Comparison of ENCODE assay signal across 8 mouse cellular contexts in the genomic region with DNA sequence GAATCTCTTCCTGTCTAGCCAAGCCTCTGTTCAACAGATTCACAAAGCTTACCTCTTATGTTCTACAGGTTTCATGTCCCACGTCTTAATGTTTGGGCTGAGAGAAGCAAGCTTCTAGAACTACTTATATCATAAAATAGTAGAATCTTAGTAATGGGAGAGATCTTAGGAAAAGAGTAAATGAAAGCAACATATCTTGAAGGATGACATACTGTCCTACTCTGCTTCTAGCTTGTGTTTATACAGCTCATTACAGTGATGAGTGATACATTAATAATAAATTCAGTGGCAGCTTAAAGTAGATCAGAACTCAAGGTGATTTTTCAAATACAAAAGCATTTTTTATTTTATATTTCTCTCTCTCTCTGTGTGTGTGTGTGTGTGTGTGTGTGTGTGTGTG. TPM values are rescaled to one million over a fixed set of nuclear protein-coding genes. Genes with fewer than 3 reads are reported as not detected.
A peak's percentile ranks its signal among the peaks of the same experiment; 100 is the strongest.
DNase-seq lines count a peak whose midpoint lies in the region; ATAC-seq and TF ChIP-seq lines count a peak whose summit lies in the region.

A gene (minus strand): TSS at position 101 of the 400 bp plus-strand sequence.

- DNase-seq in forebrain, embryonic 10.5 days (ENCODE audit: extremely low spot score, low spot score), result no peak
- DNase-seq in CH12.LX (ENCODE audit: extremely low read depth), result no peak
- DNase-seq in forebrain, postnatal 0 days, result no peak
- no peak for DNase-seq in hindbrain, embryonic 14.5 days (ENCODE audit: low spot score)
- no peak for DNase-seq in right cerebral cortex, postnatal 10 days (ENCODE audit: low spot score in 2 of 2)
- no peak for DNase-seq in embryo, embryonic 9.5 days (ENCODE audit: extremely low spot score)

- 0 out of 2 replicates have a peak, but pooled peaks cover 1% of the 10 kb centered on the region for H3K79me2 ChIP-seq in CH12.LX (replicated peaks; ENCODE audit: control insufficient read depth, extremely low read depth, insufficient read depth, poor library complexity, severe bottlenecking)

- TF ChIP-seq POLR2A in CH12.LX (IDR thresholded peaks at IDR 0.05; ENCODE audit: low read depth, low read length), result no peak

- no peak within 1 kb of the TSS for H3K4me3 ChIP-seq in forebrain, embryonic 12.5 days (replicated peaks)
- H3K4me3 ChIP-seq in forebrain, embryonic 10.5 days, result no peak within 1 kb of the TSS
- no peak within 1 kb of the TSS for H3K4me3 ChIP-seq in CH12.LX (replicated peaks in 1 of 3; ENCODE audit: low read depth in 2 of 3, low read length in 2 of 3, poor library complexity in 1 of 3)
- H3K4me3 ChIP-seq in forebrain, postnatal 0 days (ENCODE audit: low read depth, low read length), result no peak within 1 kb of the TSS
- H3K4me3 ChIP-seq in hindbrain, embryonic 14.5 days (replicated peaks; ENCODE audit: low read length), result no peak within 1 kb of the TSS
- no peak within 1 kb of the TSS for H3K4me3 ChIP-seq in liver, embryonic 15.5 days (replicated peaks)

- peaks cover 4% of the 10 kb centered on the region; the same call in 1 of the 2 replicates for H3K4me1 ChIP-seq in forebrain, embryonic 12.5 days
- peaks cover 16% of the 10 kb centered on the region for H3K4me1 ChIP-seq in forebrain, embryonic 10.5 days
- peaks cover 5 to 36% of the 10 kb centered on the region in 2 experiments for H3K4me1 ChIP-seq in CH12.LX (ENCODE audit: control insufficient read depth in 1 of 2, insufficient read depth in 2 of 2)
- peaks cover 7% of the 10 kb centered on the region for H3K4me1 ChIP-seq in forebrain, postnatal 0 days (ENCODE audit: insufficient read depth)
- H3K4me1 ChIP-seq in hindbrain, embryonic 14.5 days (replicated peaks; ENCODE audit: control insufficient read depth, insufficient read depth, low read length), result peaks cover 6% of the 10 kb centered on the region; the same call in 1 of the 2 replicates
- peaks cover 26% of the 10 kb centered on the region for H3K4me1 ChIP-seq in liver, embryonic 15.5 days (replicated peaks)

- TF ChIP-seq RAD21 in CH12.LX (IDR thresholded peaks at IDR 0.05; ENCODE audit: low read depth, low read length), result no peak

- H3K9ac ChIP-seq in forebrain, embryonic 12.5 days, result no peak within 1 kb of the TSS
- H3K9ac ChIP-seq in CH12.LX (ENCODE audit: insufficient read depth, low read depth), result no peak within 1 kb of the TSS
- H3K9ac ChIP-seq in forebrain, postnatal 0 days, result no peak within 1 kb of the TSS
- H3K9ac ChIP-seq in hindbrain, embryonic 14.5 days, result no peak within 1 kb of the TSS
- H3K9ac ChIP-seq in liver, embryonic 15.5 days, result no peak within 1 kb of the TSS

- in situ Hi-C loops in CH12.LX (cut with MboI; ENCODE audit: low pct_ligation_motif_present, low pct_unique_long_range_greater_than_20kb, low sequenced_read_pairs), result no loop called here

- no peaks in the 10 kb centered on the region for H3K9me3 ChIP-seq in forebrain, embryonic 12.5 days
- no peaks in the 10 kb centered on the region for H3K9me3 ChIP-seq in forebrain, embryonic 10.5 days
- H3K9me3 ChIP-seq in CH12.LX (replicated peaks; ENCODE audit: low read length), result no peaks in the 10 kb centered on the region
- H3K9me3 ChIP-seq in forebrain, postnatal 0 days (ENCODE audit: low read length), result no peaks in the 10 kb centered on the region
- H3K9me3 ChIP-seq in hindbrain, embryonic 14.5 days (ENCODE audit: control insufficient read depth, low read length), result no peaks in the 10 kb centered on the region
- no peaks in the 10 kb centered on the region for H3K9me3 ChIP-seq in liver, embryonic 15.5 days (replicated peaks)

- TF ChIP-seq EP300 in CH12.LX (IDR thresholded peaks at IDR 0.05; ENCODE audit: low read length), result no peak

- no peak for ATAC-seq in forebrain, embryonic 12.5 days (ENCODE audit: low FRiP score)
- ATAC-seq in forebrain, postnatal 0 days, result no peak
- no peak for ATAC-seq in hindbrain, embryonic 14.5 days (ENCODE audit: low FRiP score)
- no peak for ATAC-seq in liver, embryonic 15.5 days (ENCODE audit: insufficient read depth)

- 95% methylated on average over 1 of the region's 1 CpGs for WGBS in forebrain, embryonic 12.5 days
- 91% methylated on average over 1 of the region's 1 CpGs for WGBS in forebrain, embryonic 10.5 days
- 86% methylated on average over 1 of the region's 1 CpGs for WGBS in forebrain, postnatal 0 days
- WGBS in hindbrain, embryonic 14.5 days, result 89% methylated on average over 1 of the region's 1 CpGs
- WGBS in liver, embryonic 15.5 days (ENCODE audit: insufficient replicate concordance), result 77% methylated on average over 1 of the region's 1 CpGs

- H3K27ac ChIP-seq in forebrain, embryonic 12.5 days, result no peak within 1 kb of the TSS
- no peak within 1 kb of the TSS for H3K27ac ChIP-seq in forebrain, embryonic 10.5 days
- no peak within 1 kb of the TSS for H3K27ac ChIP-seq in CH12.LX (ENCODE audit: insufficient read depth, low read depth)
- H3K27ac ChIP-seq in forebrain, postnatal 0 days (ENCODE audit: low read depth, low read length), result no peak within 1 kb of the TSS
- H3K27ac ChIP-seq in hindbrain, embryonic 14.5 days, result no peak within 1 kb of the TSS
- 0 out of 2 replicates have a peak within 1 kb of the TSS, but pooled peaks have one; percentile 14 for H3K27ac ChIP-seq in liver, embryonic 15.5 days (replicated peaks)

- no peaks in the 10 kb centered on the region for H3K36me3 ChIP-seq in forebrain, embryonic 12.5 days (replicated peaks)
- no peaks in the 10 kb centered on the region for H3K36me3 ChIP-seq in forebrain, embryonic 10.5 days (replicated peaks)
- peaks cover 0 to 1% of the 10 kb centered on the region in 2 experiments for H3K36me3 ChIP-seq in CH12.LX (replicated peaks in 1 of 2; ENCODE audit: control insufficient read depth in 1 of 2, insufficient read depth in 1 of 2, low read length in 1 of 2)
- H3K36me3 ChIP-seq in forebrain, postnatal 0 days (ENCODE audit: insufficient read depth), result no peaks in the 10 kb centered on the region
- H3K36me3 ChIP-seq in hindbrain, embryonic 14.5 days (replicated peaks; ENCODE audit: control insufficient read depth, insufficient read depth), result no peaks in the 10 kb centered on the region
- H3K36me3 ChIP-seq in liver, embryonic 15.5 days (replicated peaks), result no peaks in the 10 kb centered on the region

- H3K27me3 ChIP-seq in forebrain, embryonic 12.5 days, result 0 out of 2 replicates have a peak, but pooled peaks cover 6% of the 10 kb centered on the region
- 0 out of 2 replicates have a peak, but pooled peaks cover under 1% of the 10 kb centered on the region for H3K27me3 ChIP-seq in forebrain, embryonic 10.5 days (ENCODE audit: poor library complexity, severe bottlenecking)
- H3K27me3 ChIP-seq in CH12.LX (replicated peaks), result no peaks in the 10 kb centered on the region
- no peaks in the 10 kb centered on the region for H3K27me3 ChIP-seq in forebrain, postnatal 0 days (ENCODE audit: insufficient read depth, low read length)
- H3K27me3 ChIP-seq in hindbrain, embryonic 14.5 days (ENCODE audit: control insufficient read depth, insufficient read depth, low read length), result no peaks in the 10 kb centered on the region
- no peaks in the 10 kb centered on the region for H3K27me3 ChIP-seq in liver, embryonic 15.5 days

- dilution Hi-C loops in CH12.LX (cut with MboI; ENCODE audit: extremely low pct_ligation_motif_present, extremely low pct_unique_long_range_greater_than_20kb, low sequenced_read_pairs), result no loop called here

- H3K4me2 ChIP-seq in forebrain, embryonic 12.5 days, result no peak within 1 kb of the TSS
- no peak within 1 kb of the TSS for H3K4me2 ChIP-seq in CH12.LX (ENCODE audit: insufficient read depth, low read depth, poor library complexity, severe bottlenecking)
- H3K4me2 ChIP-seq in forebrain, postnatal 0 days (ENCODE audit: low read depth), result no peak within 1 kb of the TSS
- no peak within 1 kb of the TSS for H3K4me2 ChIP-seq in hindbrain, embryonic 14.5 days (replicated peaks)
- no peak within 1 kb of the TSS for H3K4me2 ChIP-seq in liver, embryonic 15.5 days

- no peak for TF ChIP-seq CTCF in CH12.LX (conservative IDR thresholded peaks at IDR 0.05 in 1 of 2, IDR thresholded peaks at IDR 0.05 in 1 of 2; ENCODE audit: low read depth in 2 of 2, low read length in 2 of 2)
- TF ChIP-seq CTCF in forebrain, postnatal 0 days (IDR thresholded peaks at IDR 0.05; ENCODE audit: low read depth), result no peak

TF ChIP-seq in CH12.LX, 34 proteins besides CTCF, POLR2A, EP300 and RAD21 (continues in another document):
- TF ChIP-seq HCFC1 (IDR thresholded peaks at IDR 0.05; ENCODE audit: low read depth, low read length), result no peak
- TF ChIP-seq CHD1 (IDR thresholded peaks at IDR 0.05; ENCODE audit: low read depth, low read length), result no peak
- no peak for TF ChIP-seq KAT2A (IDR thresholded peaks at IDR 0.05; ENCODE audit: insufficient replicate concordance, low read length)
- no peak for TF ChIP-seq TBP (conservative IDR thresholded peaks at IDR 0.05; ENCODE audit: low read depth, low read length)
- TF ChIP-seq ZC3H11A (IDR thresholded peaks at IDR 0.05; ENCODE audit: low read depth, low read length), result no peak
- TF ChIP-seq PAX5 (IDR thresholded peaks at IDR 0.05; ENCODE audit: low read length), result no peak
- TF ChIP-seq JUND (conservative IDR thresholded peaks at IDR 0.05; ENCODE audit: low read depth, low read length), result no peak
- no peak for TF ChIP-seq UBTF (IDR thresholded peaks at IDR 0.05; ENCODE audit: low read depth, low read length)
- TF ChIP-seq ZNF384 (IDR thresholded peaks at IDR 0.05; ENCODE audit: low read depth, low read length), result no peak
- TF ChIP-seq MEF2A (IDR thresholded peaks at IDR 0.05; ENCODE audit: borderline replicate concordance, low read depth, low read length), result no peak
- TF ChIP-seq SMC3 (IDR thresholded peaks at IDR 0.05; ENCODE audit: low read depth, low read length), result no peak
- no peak for TF ChIP-seq ETS1 (conservative IDR thresholded peaks at IDR 0.05; ENCODE audit: low read depth, low read length)
- no peak for TF ChIP-seq USF2 (conservative IDR thresholded peaks at IDR 0.05; ENCODE audit: low read depth, low read length)
- TF ChIP-seq BHLHE40 (IDR thresholded peaks at IDR 0.05; ENCODE audit: low read depth, low read length), result no peak
- no peak for TF ChIP-seq JUN (IDR thresholded peaks at IDR 0.05; ENCODE audit: insufficient read depth, low read depth, low read length)
- no peak for TF ChIP-seq IRF4 (IDR thresholded peaks at IDR 0.05; ENCODE audit: low read depth, low read length)

RNA-seq across cellular contexts. Expression of the gene that starts here (rescaled TPM):
- 10.8 and 11.3 TPM in 2 replicates for polyA plus RNA-seq in forebrain, embryonic 12.5 days (2016; fragmentation: Nextera tagmentation; extraction: Ambion mirVana)
- polyA plus RNA-seq in forebrain, embryonic 10.5 days (2016; fragmentation: Nextera tagmentation; extraction: Ambion mirVana), result 7.2 and 7.5 TPM in 2 replicates
- total RNA-seq in CH12.LX (2012; rRNA removed), result 11.7 and 15.8 TPM in 2 replicates
- 23.5 and 26.8 TPM in 2 replicates for total RNA-seq in CH12.LX (2014; rRNA removed)
- 18.4 and 18.6 TPM in 2 replicates for polyA plus RNA-seq in CH12.LX (2012; ENCODE audit: insufficient read length, low read depth)
- total RNA-seq in forebrain, postnatal 0 days (2014; rRNA removed), result 19.2 and 20.8 TPM in 2 replicates
- polyA plus RNA-seq in forebrain, postnatal 0 days (2015; fragmentation: Nextera tagmentation; extraction: Ambion mirVana), result 18.0 and 20.2 TPM in 2 replicates
- 24.4 and 26.3 TPM in 2 replicates for polyA plus RNA-seq in hindbrain, embryonic 14.5 days (2014; fragmentation: Nextera tagmentation; extraction: Ambion mirVana)
- polyA plus RNA-seq in liver, embryonic 15.5 days (2015; fragmentation: Nextera tagmentation; extraction: Ambion mirVana), result 12.7 and 13.7 TPM in 2 replicates
